Mouse (Mus musculus): Measurements from ENCODE around the gene Erap1. TPM values are rescaled to one million over a fixed set of nuclear protein-coding genes. Genes with fewer than 3 reads are reported as not detected.
"Not testable (repeated sequence)": the region's sequence is repeated elsewhere in the genome, so short reads cannot be mapped to it uniquely, and the experiment has no call there.

The Erap1 gene
- polyA plus RNA-seq, 1 experiment: 5.5 TPM

DNA sequence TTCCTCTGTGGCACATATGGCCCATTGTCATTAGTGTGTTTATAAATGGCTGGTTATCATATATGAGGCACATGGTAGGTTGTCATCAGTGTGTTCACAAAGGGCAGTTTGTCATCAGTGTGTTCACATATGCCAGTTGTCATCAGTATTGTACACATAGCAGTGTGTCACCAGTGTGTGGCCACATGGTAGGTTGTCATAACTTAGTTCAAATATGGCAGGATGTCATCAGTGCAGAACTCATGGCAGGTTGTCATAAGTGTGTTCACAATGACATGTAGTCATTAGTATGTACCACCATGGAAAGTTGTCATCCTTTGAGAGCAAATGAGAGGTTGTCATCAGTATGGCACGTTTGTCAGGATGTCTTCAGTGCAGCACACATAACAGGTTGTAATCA is 7.0 kb upstream of the Erap1 start:
- Histone ChIP-seq H3K79me2 (ENCODE audit: control insufficient read depth, insufficient read depth) (no peaks in the 10 kb centered on the region), H3K27me3 (ENCODE audit: control insufficient read depth, insufficient read depth, insufficient read length) (no peaks in the 10 kb centered on the region), H3K36me3 (ENCODE audit: control insufficient read depth, insufficient read depth) (no peaks in the 10 kb centered on the region), H3K4me3 (ENCODE audit: insufficient read depth, poor library complexity, severe bottlenecking) (no peak overlapping the region), H3ac (ENCODE audit: control insufficient read depth, insufficient read length, low read depth) (no peak overlapping the region), H3K79me3 (ENCODE audit: low read depth) (no peaks in the 10 kb centered on the region)
- TF ChIP-seq CEBPB (IDR thresholded peaks at IDR 0.05; ENCODE audit: low read depth) (no peak), MYOD1 (IDR thresholded peaks at IDR 0.05; ENCODE audit: control insufficient read depth, insufficient read length, low read depth) (no peak), MAX (IDR thresholded peaks at IDR 0.05) (no peak), FOSL1 (IDR thresholded peaks at IDR 0.05; ENCODE audit: insufficient read depth, low read length, poor library complexity, severe bottlenecking) (no peak), MYOG (IDR thresholded peaks at IDR 0.05; ENCODE audit: control insufficient read depth, extremely low read depth, insufficient read length) (no peak), CTCF (IDR thresholded peaks at IDR 0.05; ENCODE audit: control insufficient read depth, insufficient read depth, insufficient read length) (no peak), USF1 (IDR thresholded peaks at IDR 0.05; ENCODE audit: low read depth) (no peak)

DNA sequence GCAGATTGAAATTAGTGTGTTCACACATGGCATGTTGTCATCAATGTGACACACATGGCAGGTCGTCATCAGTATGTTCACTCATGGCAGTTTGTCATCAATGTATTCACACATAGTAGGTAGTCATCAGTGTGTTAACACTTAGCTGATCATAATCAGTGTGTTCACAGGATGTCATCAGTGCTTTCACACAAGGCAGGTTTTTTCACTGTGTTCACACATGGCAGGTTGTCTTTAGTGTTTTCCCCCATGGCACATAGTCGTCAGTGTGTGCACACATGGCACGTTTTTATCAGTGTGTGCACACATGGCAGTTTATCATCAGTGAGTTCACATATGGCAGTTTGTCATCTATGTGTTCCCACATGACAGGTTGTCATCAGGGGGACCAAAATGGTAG is 6.5 kb upstream of the Erap1 start:
- Histone ChIP-seq H3K27me3 (ENCODE audit: control insufficient read depth, insufficient read depth, insufficient read length) (no peaks in the 10 kb centered on the region), H3K4me3 (ENCODE audit: insufficient read depth, poor library complexity, severe bottlenecking) (no peak overlapping the region), H3K79me2 (ENCODE audit: control insufficient read depth, insufficient read depth) (no peaks in the 10 kb centered on the region), H3K79me3 (ENCODE audit: low read depth) (no peaks in the 10 kb centered on the region), H3K36me3 (ENCODE audit: control insufficient read depth, insufficient read depth) (no peaks in the 10 kb centered on the region), H3ac (ENCODE audit: control insufficient read depth, insufficient read length, low read depth) (no peak overlapping the region)
- TF ChIP-seq MYOD1 (IDR thresholded peaks at IDR 0.05; ENCODE audit: control insufficient read depth, insufficient read length, low read depth): no peak

DNA sequence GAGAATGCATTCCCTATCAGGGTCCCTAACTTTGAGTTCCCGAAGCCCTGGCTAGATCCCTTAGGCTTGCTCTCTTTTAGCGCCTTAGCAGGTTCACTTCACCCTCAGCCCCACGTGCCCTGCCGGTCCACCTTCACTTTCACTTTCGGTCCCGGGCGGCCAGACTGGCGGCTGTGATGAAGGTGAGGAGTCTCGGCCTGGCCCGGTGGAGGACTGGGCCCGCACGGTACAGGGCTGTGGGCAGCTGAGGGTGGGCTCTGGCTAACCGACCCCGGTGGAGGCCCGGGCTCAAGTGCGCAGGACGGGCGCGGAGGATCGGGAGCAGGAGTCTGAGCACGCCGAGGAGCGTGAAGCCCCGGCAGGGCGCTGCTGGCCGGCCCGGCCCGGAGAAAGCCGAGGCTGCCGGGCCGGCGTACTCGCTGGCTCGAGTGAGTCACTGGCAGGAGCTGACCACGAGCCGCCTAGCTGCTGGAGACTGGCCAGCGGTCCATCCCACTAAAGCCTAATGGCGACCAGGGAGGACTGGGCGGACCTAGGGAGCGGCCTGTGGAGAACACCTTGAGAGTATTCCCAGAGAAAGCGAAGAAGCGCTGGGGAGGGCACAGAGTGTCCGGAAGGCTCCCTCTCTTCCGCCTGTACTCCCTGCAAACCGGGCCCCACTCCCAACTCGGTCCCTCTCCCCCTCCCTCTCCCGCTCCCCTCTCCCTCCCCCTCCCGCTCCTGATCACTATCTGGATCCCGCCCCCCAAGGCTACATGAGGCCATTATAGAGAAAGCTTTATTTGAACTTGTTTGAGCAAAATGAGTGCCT is 549 bp downstream of the Erap1 start:
- no peaks in the 10 kb centered on the region for H3K79me3 ChIP-seq (ENCODE audit: low read depth)
- H3K4me3 ChIP-seq (ENCODE audit: insufficient read depth, poor library complexity, severe bottlenecking): peak overlapping the region; percentile 66
- H3K27me3 ChIP-seq (ENCODE audit: control insufficient read depth, insufficient read depth, insufficient read length): no peaks in the 10 kb centered on the region
- no peaks in the 10 kb centered on the region for H3K79me2 ChIP-seq (ENCODE audit: control insufficient read depth, insufficient read depth)
- peak overlapping the region; percentile 98 for H3ac ChIP-seq (ENCODE audit: control insufficient read depth, insufficient read length, low read depth)
- no peaks in the 10 kb centered on the region for H3K36me3 ChIP-seq (ENCODE audit: control insufficient read depth, insufficient read depth)
- no peak for TF ChIP-seq FOSL1 (IDR thresholded peaks at IDR 0.05; ENCODE audit: insufficient read depth, low read length, poor library complexity, severe bottlenecking)
- TF ChIP-seq CTCF (IDR thresholded peaks at IDR 0.05; ENCODE audit: control insufficient read depth, insufficient read depth, insufficient read length): no peak
- TF ChIP-seq CEBPB (IDR thresholded peaks at IDR 0.05; ENCODE audit: low read depth): no peak
- TF ChIP-seq MAX (IDR thresholded peaks at IDR 0.05): peak; percentile 52
- TF ChIP-seq USF1 (IDR thresholded peaks at IDR 0.05; ENCODE audit: low read depth): peak; percentile 60

DNA sequence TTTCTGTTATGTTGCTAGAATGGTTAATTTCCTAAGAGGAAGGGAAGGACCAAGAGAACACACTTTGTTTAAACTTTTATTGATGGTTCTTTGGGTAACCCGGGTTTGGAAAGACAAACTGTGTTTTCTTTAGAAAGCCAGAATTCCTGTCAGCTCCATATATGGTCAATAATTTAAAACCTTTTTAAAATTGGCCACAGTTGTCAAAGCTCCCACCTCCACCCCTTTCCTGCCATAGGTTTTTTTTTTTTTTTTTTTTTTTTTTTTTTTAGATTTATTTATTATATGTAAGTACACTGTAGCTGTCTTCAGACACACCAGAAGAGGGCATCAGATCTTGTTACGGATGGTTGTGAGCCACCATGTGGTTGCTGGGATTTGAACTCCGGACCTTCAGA is 1.2 kb downstream of the Erap1 start:
- peak overlapping the region; percentile 66 for H3K4me3 ChIP-seq (ENCODE audit: insufficient read depth, poor library complexity, severe bottlenecking)
- not testable (repeated sequence) for H3K36me3 ChIP-seq (ENCODE audit: control insufficient read depth, insufficient read depth); H3ac ChIP-seq (ENCODE audit: control insufficient read depth, insufficient read length, low read depth); H3K27me3 ChIP-seq (ENCODE audit: control insufficient read depth, insufficient read depth, insufficient read length); H3K79me3 ChIP-seq (ENCODE audit: low read depth); H3K79me2 ChIP-seq (ENCODE audit: control insufficient read depth, insufficient read depth)

DNA sequence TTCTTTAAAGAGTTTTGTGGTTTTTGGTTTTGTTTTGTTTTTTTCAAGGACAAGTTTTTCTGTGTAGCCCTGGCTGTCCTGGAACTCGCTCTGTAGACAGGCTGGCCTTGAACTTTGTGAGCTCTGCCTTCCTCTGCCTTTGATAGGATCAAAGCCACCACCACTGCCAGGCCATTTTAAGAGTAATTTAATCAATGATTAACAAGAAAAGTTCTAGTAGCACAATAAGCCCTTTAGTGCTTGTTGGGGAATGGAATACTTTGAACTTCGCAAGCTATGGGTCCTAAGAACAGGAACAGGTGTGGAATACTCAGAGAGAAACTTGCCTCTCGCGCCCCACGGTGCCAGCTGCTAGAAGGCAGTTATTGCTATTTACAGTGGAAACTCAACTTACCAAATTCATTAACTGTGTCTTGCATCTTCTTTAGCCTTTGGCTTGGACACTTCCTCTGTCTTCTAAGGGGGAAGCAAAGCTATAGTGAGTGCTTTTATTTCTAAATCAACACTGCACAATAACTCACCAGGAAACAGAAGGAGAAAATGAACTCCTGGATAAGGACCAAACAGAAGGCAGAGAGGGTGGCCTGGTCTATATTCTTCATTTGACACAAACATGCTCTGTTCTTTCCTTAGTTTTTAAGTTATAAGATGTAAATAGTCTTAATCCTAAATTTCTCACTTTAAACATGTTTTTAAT is 56.3 kb downstream of the Erap1 start:
- Histone ChIP-seq H3K27me3 (ENCODE audit: control insufficient read depth, insufficient read depth, insufficient read length) (no peaks in the 10 kb centered on the region), H3K79me2 (ENCODE audit: control insufficient read depth, insufficient read depth) (no peaks in the 10 kb centered on the region), H3ac (ENCODE audit: control insufficient read depth, insufficient read length, low read depth) (no peak overlapping the region), H3K79me3 (ENCODE audit: low read depth) (no peaks in the 10 kb centered on the region), H3K4me3 (ENCODE audit: insufficient read depth, poor library complexity, severe bottlenecking) (no peak overlapping the region), H3K36me3 (ENCODE audit: control insufficient read depth, insufficient read depth) (peaks cover 50% of the 10 kb centered on the region)
- no peak for TF ChIP-seq USF1 (IDR thresholded peaks at IDR 0.05; ENCODE audit: low read depth)
- no peak for TF ChIP-seq MYOG (IDR thresholded peaks at IDR 0.05; ENCODE audit: control insufficient read depth, extremely low read depth, insufficient read length)
- TF ChIP-seq CEBPB (IDR thresholded peaks at IDR 0.05; ENCODE audit: low read depth): no peak
- TF ChIP-seq MAX (IDR thresholded peaks at IDR 0.05): no peak
- TF ChIP-seq CTCF (IDR thresholded peaks at IDR 0.05; ENCODE audit: control insufficient read depth, insufficient read depth, insufficient read length): no peak
- no peak for TF ChIP-seq FOSL1 (IDR thresholded peaks at IDR 0.05; ENCODE audit: insufficient read depth, low read length, poor library complexity, severe bottlenecking)
- no peak for TF ChIP-seq MYOD1 (IDR thresholded peaks at IDR 0.05; ENCODE audit: control insufficient read depth, insufficient read length, low read depth)

DNA sequence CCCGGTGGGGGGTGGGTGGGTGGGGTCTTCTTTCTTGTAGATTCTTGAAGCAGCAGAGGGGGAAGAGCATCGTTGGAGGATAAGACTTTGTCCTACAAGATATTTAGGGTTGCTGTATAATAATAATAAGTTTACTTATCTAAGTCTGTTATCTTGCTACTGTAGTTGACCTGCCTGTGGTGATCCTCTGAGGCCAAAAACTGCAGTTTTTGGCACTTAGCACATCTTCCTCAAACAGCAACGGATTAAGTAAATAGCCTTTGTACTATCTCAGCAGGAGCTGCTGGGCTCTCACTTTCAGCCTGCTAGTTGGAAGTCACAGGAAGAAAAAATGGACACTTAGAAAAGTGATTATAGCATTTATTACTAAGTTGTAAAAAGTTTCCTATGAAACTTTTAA is 56.9 kb downstream of the Erap1 start:
- TF ChIP-seq MYOD1 (IDR thresholded peaks at IDR 0.05; ENCODE audit: control insufficient read depth, insufficient read length, low read depth): no peak
- TF ChIP-seq FOSL1 (IDR thresholded peaks at IDR 0.05; ENCODE audit: insufficient read depth, low read length, poor library complexity, severe bottlenecking): no peak
- no peak for TF ChIP-seq CTCF (IDR thresholded peaks at IDR 0.05; ENCODE audit: control insufficient read depth, insufficient read depth, insufficient read length)
- TF ChIP-seq MAX (IDR thresholded peaks at IDR 0.05): no peak
- H3ac ChIP-seq (ENCODE audit: control insufficient read depth, insufficient read length, low read depth): no peak overlapping the region
- peaks cover 52% of the 10 kb centered on the region for H3K36me3 ChIP-seq (ENCODE audit: control insufficient read depth, insufficient read depth)
- no peaks in the 10 kb centered on the region for H3K27me3 ChIP-seq (ENCODE audit: control insufficient read depth, insufficient read depth, insufficient read length)
- no peaks in the 10 kb centered on the region for H3K79me2 ChIP-seq (ENCODE audit: control insufficient read depth, insufficient read depth)
- H3K79me3 ChIP-seq (ENCODE audit: low read depth): no peaks in the 10 kb centered on the region
- no peak overlapping the region for H3K4me3 ChIP-seq (ENCODE audit: insufficient read depth, poor library complexity, severe bottlenecking)

All from C2C12 (cell line).